27 mouse cellular contexts compared by ENCODE assay signal in the genomic region with DNA sequence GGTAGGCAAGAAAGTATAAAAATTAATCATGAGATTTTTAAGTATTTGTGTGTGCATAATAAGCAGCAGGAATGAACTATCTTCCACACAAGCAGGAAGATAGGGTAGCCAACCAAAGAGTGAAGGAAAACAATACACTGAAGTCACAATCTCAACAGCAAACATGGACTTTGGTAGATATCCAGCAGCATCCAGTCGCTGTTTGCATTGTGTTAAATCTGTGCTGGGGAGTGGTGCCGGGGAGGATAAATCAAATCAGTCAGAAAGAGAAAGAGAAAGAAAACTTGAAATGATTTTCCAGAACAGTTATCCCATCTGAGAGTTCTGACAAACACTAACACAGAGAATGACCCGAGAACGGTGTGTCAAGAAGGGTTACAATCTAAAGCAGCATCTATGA.
DNase-seq lines count a peak whose midpoint lies in the region; ATAC-seq and TF ChIP-seq lines count a peak whose summit lies in the region.
"Had no signal": no experiment of that assay in that cellular context is flagged by ENCODE, and none has a peak within 500 bp of the region (broad histone marks: within the 10 kb centered on the region; RNA-seq: fewer than 3 reads in every experiment).

No protein-coding gene starts in this region.

- H3K9ac ChIP-seq in liver, embryonic 14.5 days (replicated peaks), result no peak overlapping the region
- no peak overlapping the region for H3K9ac ChIP-seq in liver, embryonic 12.5 days
- no peak overlapping the region for H3K9ac ChIP-seq in intestine, embryonic 15.5 days
- H3K9ac ChIP-seq in intestine, embryonic 16.5 days (ENCODE audit: low read depth, low read length), result no peak overlapping the region
- no peak overlapping the region for H3K9ac ChIP-seq in stomach, postnatal 0 days (ENCODE audit: low read length)
- no peak overlapping the region for H3K9ac ChIP-seq in heart, embryonic 11.5 days (ENCODE audit: low read depth, low read length)
- no peak overlapping the region for H3K9ac ChIP-seq in heart, embryonic 12.5 days
- H3K9ac ChIP-seq: embryonic facial prominence, embryonic 12.5 days; embryonic facial prominence, embryonic 15.5 days; forebrain, postnatal 0 days; heart, embryonic 15.5 days; hindbrain, embryonic 14.5 days had no signal

- TF ChIP-seq CTCF in liver, embryonic 14.5 days (IDR thresholded peaks at IDR 0.05; ENCODE audit: low read depth), result no peak
- no peak for TF ChIP-seq CTCF in stomach, postnatal 0 days (IDR thresholded peaks at IDR 0.05; ENCODE audit: low read depth)

- no peak for TF ChIP-seq EP300 in liver, embryonic 14.5 days (IDR thresholded peaks at IDR 0.05; ENCODE audit: low read depth)
- TF ChIP-seq EP300 in stomach, postnatal 0 days (optimal IDR thresholded peaks at IDR 0.05), result no peak

- no peak overlapping the region for H3K27ac ChIP-seq in liver, embryonic 14.5 days
- no peak overlapping the region for H3K27ac ChIP-seq in liver, embryonic 12.5 days
- no peak overlapping the region for H3K27ac ChIP-seq in intestine, embryonic 15.5 days
- no peak overlapping the region for H3K27ac ChIP-seq in intestine, embryonic 16.5 days (ENCODE audit: low read length)
- H3K27ac ChIP-seq in stomach, postnatal 0 days (replicated peaks), result no peak overlapping the region
- no peak overlapping the region for H3K27ac ChIP-seq in heart, embryonic 11.5 days (ENCODE audit: low read depth, low read length)
- H3K27ac ChIP-seq in heart, embryonic 12.5 days (ENCODE audit: poor library complexity, severe bottlenecking), result no peak overlapping the region
- H3K27ac ChIP-seq: embryonic facial prominence, embryonic 12.5 days; embryonic facial prominence, embryonic 15.5 days; gastrocnemius, adult 2 months; heart, embryonic 15.5 days; hindbrain, embryonic 14.5 days; hindbrain, postnatal 0 days had no signal

- H3K4me3 ChIP-seq in liver, embryonic 14.5 days (ENCODE audit: insufficient read depth in 1 of 2, low read depth in 2 of 2, low read length in 2 of 2), result no peak overlapping the region
- H3K4me3 ChIP-seq in liver, embryonic 12.5 days, result no peak overlapping the region
- no peak overlapping the region for H3K4me3 ChIP-seq in intestine, embryonic 15.5 days (replicated peaks)
- H3K4me3 ChIP-seq in intestine, embryonic 16.5 days (ENCODE audit: low read length), result no peak overlapping the region
- no peak overlapping the region for H3K4me3 ChIP-seq in stomach, postnatal 0 days (ENCODE audit: low read depth, low read length)
- no peak overlapping the region for H3K4me3 ChIP-seq in heart, embryonic 11.5 days (ENCODE audit: low read depth, low read length)
- no peak overlapping the region for H3K4me3 ChIP-seq in heart, embryonic 12.5 days
- H3K4me3 ChIP-seq: embryonic facial prominence, embryonic 12.5 days; embryonic facial prominence, embryonic 15.5 days; gastrocnemius, adult 2 months; heart, embryonic 15.5 days had no signal

- no peaks in the 10 kb centered on the region for H3K36me3 ChIP-seq in liver, embryonic 14.5 days (replicated peaks; ENCODE audit: control insufficient read depth, insufficient read depth, low read depth)
- H3K36me3 ChIP-seq in liver, embryonic 12.5 days, result no peaks in the 10 kb centered on the region
- no peaks in the 10 kb centered on the region for H3K36me3 ChIP-seq in intestine, embryonic 15.5 days
- no peaks in the 10 kb centered on the region for H3K36me3 ChIP-seq in intestine, embryonic 16.5 days (ENCODE audit: control insufficient read depth, insufficient read depth, low read length)
- H3K36me3 ChIP-seq in stomach, postnatal 0 days (ENCODE audit: control insufficient read depth, insufficient read depth, low read length), result no peaks in the 10 kb centered on the region
- H3K36me3 ChIP-seq in heart, embryonic 11.5 days (ENCODE audit: control insufficient read depth, insufficient read depth, low read length), result no peaks in the 10 kb centered on the region
- no peaks in the 10 kb centered on the region for H3K36me3 ChIP-seq in heart, embryonic 12.5 days
- H3K36me3 ChIP-seq: embryonic facial prominence, embryonic 12.5 days; embryonic facial prominence, embryonic 15.5 days; heart, embryonic 15.5 days had no signal

- WGBS in liver, embryonic 14.5 days (ENCODE audit: insufficient replicate concordance), result 59% methylated on average over 4 of the region's 4 CpGs
- 62% methylated on average over 4 of the region's 4 CpGs for WGBS in liver, embryonic 12.5 days (ENCODE audit: insufficient replicate concordance)
- 26% methylated on average over 4 of the region's 4 CpGs for WGBS in intestine, embryonic 15.5 days
- WGBS in intestine, embryonic 16.5 days, result 33% methylated on average over 4 of the region's 4 CpGs
- 28% methylated on average over 4 of the region's 4 CpGs for WGBS in stomach, postnatal 0 days
- 65% methylated on average over 4 of the region's 4 CpGs for WGBS in heart, embryonic 11.5 days (ENCODE audit: insufficient replicate concordance)
- 60% methylated on average over 4 of the region's 4 CpGs for WGBS in heart, embryonic 12.5 days

- no peak for DNase-seq in liver, embryonic 14.5 days (ENCODE audit: low read depth in 3 of 3, low spot score in 3 of 3)
- no peak for DNase-seq in stomach, postnatal 0 days (ENCODE audit: low spot score)
- DNase-seq: adrenal gland, adult 2 months; adrenal gland, postnatal 14 days; cerebellum, adult 11 months; cerebellum, adult 2 months; cerebellum, adult 9-11 months; cerebellum, postnatal 25 days; forebrain, postnatal 0 days; gastrocnemius, adult 2 months; gastrocnemius, postnatal 14 days; heart, adult 18-20 months; heart, postnatal 10 days; heart, postnatal 36 days had no signal

- no peaks in the 10 kb centered on the region for H3K4me1 ChIP-seq in liver, embryonic 14.5 days (replicated peaks; ENCODE audit: control insufficient read depth in 2 of 2, insufficient read depth in 2 of 2, low read length in 1 of 2)
- no peaks in the 10 kb centered on the region for H3K4me1 ChIP-seq in liver, embryonic 12.5 days
- no peaks in the 10 kb centered on the region for H3K4me1 ChIP-seq in intestine, embryonic 15.5 days (replicated peaks)
- 0 out of 2 replicates have a peak, but pooled peaks cover 3% of the 10 kb centered on the region for H3K4me1 ChIP-seq in intestine, embryonic 16.5 days (ENCODE audit: control insufficient read depth, insufficient read depth, low read length)
- H3K4me1 ChIP-seq in stomach, postnatal 0 days (replicated peaks; ENCODE audit: control insufficient read depth, insufficient read depth), result no peaks in the 10 kb centered on the region
- peaks cover 10% of the 10 kb centered on the region for H3K4me1 ChIP-seq in heart, embryonic 11.5 days (ENCODE audit: control insufficient read depth, insufficient read depth, low read length)
- peaks cover 12% of the 10 kb centered on the region for H3K4me1 ChIP-seq in heart, embryonic 12.5 days (replicated peaks)
- H3K4me1 ChIP-seq: embryonic facial prominence, embryonic 12.5 days; embryonic facial prominence, embryonic 15.5 days; heart, embryonic 15.5 days had no signal

- H3K27me3 ChIP-seq in liver, embryonic 14.5 days (ENCODE audit: control insufficient read depth, insufficient read depth, low read length), result no peaks in the 10 kb centered on the region
- no peaks in the 10 kb centered on the region for H3K27me3 ChIP-seq in liver, embryonic 12.5 days (replicated peaks)
- H3K27me3 ChIP-seq in intestine, embryonic 15.5 days (replicated peaks), result no peaks in the 10 kb centered on the region
- H3K27me3 ChIP-seq in intestine, embryonic 16.5 days (replicated peaks; ENCODE audit: control insufficient read depth, insufficient read depth, low read length), result no peaks in the 10 kb centered on the region
- no peaks in the 10 kb centered on the region for H3K27me3 ChIP-seq in stomach, postnatal 0 days (ENCODE audit: control insufficient read depth, insufficient read depth, low read length)
- H3K27me3 ChIP-seq in heart, embryonic 11.5 days (ENCODE audit: control insufficient read depth, insufficient read depth, low read length), result no peaks in the 10 kb centered on the region
- H3K27me3 ChIP-seq in heart, embryonic 12.5 days (replicated peaks), result no peaks in the 10 kb centered on the region
- H3K27me3 ChIP-seq: embryonic facial prominence, embryonic 12.5 days; embryonic facial prominence, embryonic 15.5 days; heart, embryonic 15.5 days had no signal

- H3K9me3 ChIP-seq in liver, embryonic 14.5 days (ENCODE audit: control insufficient read depth, low read length), result no peaks in the 10 kb centered on the region
- H3K9me3 ChIP-seq in liver, embryonic 12.5 days (replicated peaks), result no peaks in the 10 kb centered on the region
- H3K9me3 ChIP-seq in intestine, embryonic 15.5 days, result no peaks in the 10 kb centered on the region
- no peaks in the 10 kb centered on the region for H3K9me3 ChIP-seq in intestine, embryonic 16.5 days (ENCODE audit: control insufficient read depth, low read length)
- H3K9me3 ChIP-seq in stomach, postnatal 0 days (ENCODE audit: control insufficient read depth, low read length), result no peaks in the 10 kb centered on the region
- no peaks in the 10 kb centered on the region for H3K9me3 ChIP-seq in heart, embryonic 11.5 days (replicated peaks; ENCODE audit: control insufficient read depth, low read length)
- no peaks in the 10 kb centered on the region for H3K9me3 ChIP-seq in heart, embryonic 12.5 days (replicated peaks)
- H3K9me3 ChIP-seq: embryonic facial prominence, embryonic 12.5 days; embryonic facial prominence, embryonic 15.5 days; heart, embryonic 15.5 days had no signal

- peak overlapping the region; percentile 13; the same call in 1 of the 2 replicates for H3K4me2 ChIP-seq in liver, embryonic 14.5 days (ENCODE audit: low read depth)
- H3K4me2 ChIP-seq in liver, embryonic 12.5 days, result no peak overlapping the region
- 0 out of 2 replicates have a peak overlapping the region, but pooled peaks have one; percentile 14 for H3K4me2 ChIP-seq in intestine, embryonic 15.5 days (replicated peaks)
- no peak overlapping the region for H3K4me2 ChIP-seq in intestine, embryonic 16.5 days (ENCODE audit: low read depth, low read length)
- no peak overlapping the region for H3K4me2 ChIP-seq in stomach, postnatal 0 days (replicated peaks; ENCODE audit: low read depth)
- no peak overlapping the region for H3K4me2 ChIP-seq in heart, embryonic 11.5 days
- no peak overlapping the region for H3K4me2 ChIP-seq in heart, embryonic 12.5 days
- H3K4me2 ChIP-seq: embryonic facial prominence, embryonic 12.5 days; embryonic facial prominence, embryonic 15.5 days; heart, embryonic 15.5 days; hindbrain, embryonic 14.5 days had no signal

- no peak for ATAC-seq in liver, embryonic 14.5 days (ENCODE audit: insufficient read depth)
- no peak for ATAC-seq in liver, embryonic 12.5 days
- peak; percentile 56 for ATAC-seq in intestine, embryonic 15.5 days
- peak; percentile 43; the same call in 1 of the 2 replicates for ATAC-seq in intestine, embryonic 16.5 days
- ATAC-seq in stomach, postnatal 0 days (ENCODE audit: low FRiP score, low TSS enrichment), result peak; percentile 67; the same call in 1 of the 2 replicates
- ATAC-seq in heart, embryonic 11.5 days (replicated peaks; ENCODE audit: insufficient number of reproducible peaks, low FRiP score, low TSS enrichment), result no peak
- no peak for ATAC-seq in heart, embryonic 12.5 days (ENCODE audit: insufficient number of reproducible peaks, low FRiP score)
- ATAC-seq: CD4-positive, CD25-positive, alpha-beta regulatory T cell, adult 4 months; forebrain, embryonic 14.5 days; forebrain, postnatal 0 days; hindbrain, postnatal 0 days; inflammation-experienced regulatory T-cells, adult 6 months had no signal

Comparison
In these comparisons a context has a peak if more than half of its experiments do, and no peak if none do; other contexts are left out.
1. H3K4me2 ChIP-seq: peak in liver, embryonic 14.5 days (single experiment) and intestine, embryonic 15.5 days (single experiment); none in liver, embryonic 12.5 days (single experiment), intestine, embryonic 16.5 days (single experiment), stomach, postnatal 0 days (single experiment), heart, embryonic 11.5 days (single experiment) and heart, embryonic 12.5 days (single experiment).
2. ATAC-seq: peak in intestine, embryonic 15.5 days (single experiment), intestine, embryonic 16.5 days (single experiment) and stomach, postnatal 0 days (single experiment); none in liver, embryonic 14.5 days (single experiment), liver, embryonic 12.5 days (single experiment), heart, embryonic 11.5 days (single experiment) and heart, embryonic 12.5 days (single experiment).